Mouse (Mus musculus) heart, postnatal 0 days (tissue): ENCODE data around the gene Cds1.

Source experiments
- CTCF ChIP-seq: IDR thresholded peaks from 2 replicates; pipeline ENCODE4 v1.5.1; 2016; ENCODE audit warnings: antibody characterized with exemption, control low read depth, low read depth
- EP300 ChIP-seq: IDR thresholded peaks from 2 replicates; pipeline ENCODE4 v1.6.1; 2016; ENCODE audit warnings: antibody characterized with exemption, low read depth

DNA sequence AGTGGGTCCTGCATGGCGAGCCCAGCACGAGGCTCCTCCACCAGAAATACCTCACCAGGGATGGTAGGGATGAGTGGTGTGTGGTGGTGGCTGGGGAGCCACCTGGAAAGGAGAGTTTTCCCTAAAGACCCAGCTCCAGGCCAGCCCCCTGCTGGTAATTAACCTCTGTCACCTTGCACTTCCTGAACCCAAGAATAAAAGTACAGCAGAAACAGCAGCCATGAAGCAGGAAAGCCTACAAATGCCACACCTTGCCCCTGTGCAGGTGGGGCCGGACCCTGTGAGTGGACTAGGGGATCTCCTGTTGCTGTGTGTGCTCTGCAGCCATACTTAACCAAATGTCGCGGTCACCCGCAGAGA lies 57.4 kb downstream of the Cds1 start:
- TF ChIP-seq CTCF (no peak), EP300 (no peak)
